In genomic region chr6:38535788-38536187, GRCm38 (mm10) we compare ENCODE assay signal across 8 mouse cellular contexts. TPM values are rescaled to one million over a fixed set of nuclear protein-coding genes. Genes with fewer than 3 reads are reported as not detected.
DNase-seq lines count a peak whose midpoint lies in the region; ATAC-seq lines count a peak whose summit lies in the region.

No protein-coding gene starts in this region.

- no peaks in the 10 kb centered on the region for H3K9me3 ChIP-seq in heart, embryonic 13.5 days
- no peaks in the 10 kb centered on the region for H3K9me3 ChIP-seq in embryonic facial prominence, embryonic 11.5 days (replicated peaks; ENCODE audit: control insufficient read depth, low read length)
- no peaks in the 10 kb centered on the region for H3K9me3 ChIP-seq in hindbrain, embryonic 16.5 days (ENCODE audit: control insufficient read depth, low read length)
- H3K9me3 ChIP-seq in midbrain, embryonic 13.5 days: no peaks in the 10 kb centered on the region

- peak overlapping the region; percentile 93 for H3K4me3 ChIP-seq in heart, embryonic 13.5 days
- H3K4me3 ChIP-seq in embryonic facial prominence, embryonic 11.5 days (ENCODE audit: low read depth, low read length): no peak overlapping the region
- H3K4me3 ChIP-seq in hindbrain, embryonic 16.5 days (ENCODE audit: low read length): peak overlapping the region; percentile 78
- H3K4me3 ChIP-seq in midbrain, embryonic 13.5 days (replicated peaks): peak overlapping the region; percentile 66

- H3K9ac ChIP-seq in heart, embryonic 13.5 days: peak overlapping the region; percentile 98
- H3K9ac ChIP-seq in embryonic facial prominence, embryonic 11.5 days (replicated peaks; ENCODE audit: low read length): no peak overlapping the region
- peak overlapping the region; percentile 90; the same call in 1 of the 2 replicates for H3K9ac ChIP-seq in hindbrain, embryonic 16.5 days (ENCODE audit: low read depth, low read length)
- peak overlapping the region; percentile 85 for H3K9ac ChIP-seq in midbrain, embryonic 13.5 days (replicated peaks)

- ATAC-seq in heart, embryonic 13.5 days (ENCODE audit: extremely low read depth, insufficient number of reproducible peaks, low FRiP score, low TSS enrichment): no peak
- no peak for ATAC-seq in embryonic facial prominence, embryonic 11.5 days (replicated peaks; ENCODE audit: insufficient number of reproducible peaks, low FRiP score, low TSS enrichment, low read depth)
- ATAC-seq in hindbrain, embryonic 16.5 days: no peak
- no peak for ATAC-seq in midbrain, embryonic 13.5 days

- H3K4me2 ChIP-seq in heart, embryonic 13.5 days: peak overlapping the region; percentile 85
- peak overlapping the region; percentile 40 for H3K4me2 ChIP-seq in embryonic facial prominence, embryonic 11.5 days (ENCODE audit: low read depth, low read length)
- peak overlapping the region; percentile 53 for H3K4me2 ChIP-seq in hindbrain, embryonic 16.5 days (ENCODE audit: low read length)
- peak overlapping the region; percentile 84 for H3K4me2 ChIP-seq in midbrain, embryonic 13.5 days (replicated peaks)

- H3K36me3 ChIP-seq in heart, embryonic 13.5 days: peaks cover 18% of the 10 kb centered on the region
- no peaks in the 10 kb centered on the region for H3K36me3 ChIP-seq in embryonic facial prominence, embryonic 11.5 days (replicated peaks; ENCODE audit: control insufficient read depth, insufficient read depth, low read depth, low read length)
- H3K36me3 ChIP-seq in hindbrain, embryonic 16.5 days (ENCODE audit: control insufficient read depth, insufficient read depth, low read length): peaks cover 2% of the 10 kb centered on the region; the same call in 1 of the 2 replicates
- H3K36me3 ChIP-seq in midbrain, embryonic 13.5 days: peaks cover 13% of the 10 kb centered on the region

- no peaks in the 10 kb centered on the region for H3K27me3 ChIP-seq in heart, embryonic 13.5 days (replicated peaks)
- H3K27me3 ChIP-seq in embryonic facial prominence, embryonic 11.5 days (ENCODE audit: control insufficient read depth, insufficient read depth, low read length): no peaks in the 10 kb centered on the region
- no peaks in the 10 kb centered on the region for H3K27me3 ChIP-seq in hindbrain, embryonic 16.5 days (replicated peaks; ENCODE audit: control insufficient read depth, insufficient read depth, low read length)
- no peaks in the 10 kb centered on the region for H3K27me3 ChIP-seq in midbrain, embryonic 13.5 days

- peak overlapping the region; percentile 99 for H3K27ac ChIP-seq in heart, embryonic 13.5 days (replicated peaks)
- no peak overlapping the region for H3K27ac ChIP-seq in embryonic facial prominence, embryonic 11.5 days (replicated peaks; ENCODE audit: low read depth, low read length)
- peak overlapping the region; percentile 99; the same call in 1 of the 2 replicates for H3K27ac ChIP-seq in hindbrain, embryonic 16.5 days (ENCODE audit: low read depth, low read length)
- H3K27ac ChIP-seq in midbrain, embryonic 13.5 days: peak overlapping the region; percentile 94

- H3K4me1 ChIP-seq in heart, embryonic 13.5 days: peaks cover 21% of the 10 kb centered on the region
- H3K4me1 ChIP-seq in embryonic facial prominence, embryonic 11.5 days (ENCODE audit: control insufficient read depth, insufficient read depth, low read length): no peaks in the 10 kb centered on the region
- peaks cover 12% of the 10 kb centered on the region for H3K4me1 ChIP-seq in hindbrain, embryonic 16.5 days (ENCODE audit: control insufficient read depth, insufficient read depth, low read depth, low read length)
- H3K4me1 ChIP-seq in midbrain, embryonic 13.5 days (replicated peaks): peaks cover 18% of the 10 kb centered on the region

- WGBS in heart, embryonic 13.5 days: 84% methylated on average over 1 of the region's 1 CpGs
- 81% methylated on average over 1 of the region's 1 CpGs for WGBS in embryonic facial prominence, embryonic 11.5 days
- WGBS in hindbrain, embryonic 16.5 days: 78% methylated on average over 1 of the region's 1 CpGs
- WGBS in midbrain, embryonic 13.5 days: 70% methylated on average over 1 of the region's 1 CpGs

- DNase-seq in heart, postnatal 25 days (ENCODE audit: low spot score): no peak
- DNase-seq in embryonic facial prominence, embryonic 11.5 days (ENCODE audit: low spot score): no peak
- DNase-seq in natural killer cell, adult 2 months (ENCODE audit: low spot score in 2 of 2): no peak
- DNase-seq in retina, postnatal 1 day: no peak
- no peak for DNase-seq in embryo, embryonic 10.5 days (ENCODE audit: low spot score)

- intact Hi-C loops in heart, postnatal 25 days (cut with DNase I): loop anchor here (1.0 to 10.0 kb wide), 2 partner anchors 14 to 339 kb away; partner anchors contain the start of genes Hipk2 and Tbxas1

RNA-seq across cellular contexts. Expression of gene Fmc1, which starts 2.5 kb away (rescaled TPM):
- 192 and 255 TPM in 2 replicates for polyA plus RNA-seq in heart, embryonic 13.5 days (2015; fragmentation: Nextera tagmentation; extraction: Ambion mirVana)
- 100 to 1,000 TPM; 231 to 256 TPM for total RNA-seq in heart, postnatal 25 days (2021)
- 90.1 and 105 TPM in 2 replicates for polyA plus RNA-seq in embryonic facial prominence, embryonic 11.5 days (2014; fragmentation: Nextera tagmentation; extraction: Ambion mirVana)
- 183 and 225 TPM in 2 replicates for polyA plus RNA-seq in hindbrain, embryonic 16.5 days (2015; fragmentation: Nextera tagmentation; extraction: Ambion mirVana)
- 168 and 175 TPM in 2 replicates for polyA plus RNA-seq in midbrain, embryonic 13.5 days (2015; fragmentation: Nextera tagmentation; extraction: Ambion mirVana)

RNA-seq across cellular contexts. Expression of gene Luc7l2, which starts 15.3 kb away (rescaled TPM):
- polyA plus RNA-seq in heart, embryonic 13.5 days (2015; fragmentation: Nextera tagmentation; extraction: Ambion mirVana): 26.0 and 27.3 TPM in 2 replicates
- 10 to 100 TPM; 91.0 to 98.8 TPM for total RNA-seq in heart, postnatal 25 days (2021)
- polyA plus RNA-seq in embryonic facial prominence, embryonic 11.5 days (2014; fragmentation: Nextera tagmentation; extraction: Ambion mirVana): 35.7 and 36.3 TPM in 2 replicates
- polyA plus RNA-seq in hindbrain, embryonic 16.5 days (2015; fragmentation: Nextera tagmentation; extraction: Ambion mirVana): 31.9 and 33.5 TPM in 2 replicates
- polyA plus RNA-seq in midbrain, embryonic 13.5 days (2015; fragmentation: Nextera tagmentation; extraction: Ambion mirVana): 38.6 and 46.7 TPM in 2 replicates
